Mouse (Mus musculus) midbrain, embryonic 13.5 days (tissue): ENCODE results near the gene Nrtn. TPM values are rescaled to one million over a fixed set of nuclear protein-coding genes. Genes with fewer than 3 reads are reported as not detected.

Source experiments
- ATAC-seq: fragments of 200-750 bp; cut with Nextera tagmentation; 2 replicates; pipeline ENCODE4 v1.8.0; 2017; ENCODE audit warnings: mild to moderate bottlenecking, moderate TSS enrichment, moderate library complexity
- H3K27ac ChIP-seq: fragments of 300-500 bp; sonication (generic); 2 replicates; pipeline ENCODE4 v1.5.1; 2015; ENCODE audit warnings: inconsistent platforms, mild to moderate bottlenecking, moderate library complexity
- H3K27me3 ChIP-seq: fragments of 300-500 bp; sonication (generic); 2 replicates; pipeline ENCODE4 v1.6.1; 2015; ENCODE audit warnings: mild to moderate bottlenecking, inconsistent platforms
- H3K36me3 ChIP-seq: fragments of 300-500 bp; sonication (generic); 2 replicates; pipeline ENCODE4 v1.6.1; 2015; ENCODE audit warnings: mild to moderate bottlenecking, inconsistent platforms
- H3K4me1 ChIP-seq: fragments of 300-500 bp; sonication (generic); replicated peaks from 2 replicates; pipeline ENCODE4 v1.6.1; 2015; ENCODE audit warnings: inconsistent platforms
- H3K4me2 ChIP-seq: fragments of 300-500 bp; sonication (generic); replicated peaks from 2 replicates; pipeline ENCODE4 v1.6.1; 2015; ENCODE audit warnings: moderate library complexity, mild to moderate bottlenecking, inconsistent platforms
- H3K4me3 ChIP-seq: fragments of 300-500 bp; sonication (generic); replicated peaks from 2 replicates; pipeline ENCODE4 v1.5.1; 2015; ENCODE audit warnings: mild to moderate bottlenecking, inconsistent platforms
- H3K9ac ChIP-seq: fragments of 300-500 bp; sonication (generic); replicated peaks from 2 replicates; pipeline ENCODE4 v1.6.1; 2015; ENCODE audit warnings: mild to moderate bottlenecking, inconsistent platforms
- H3K9me3 ChIP-seq: fragments of 300-500 bp; sonication (generic); 2 replicates; pipeline ENCODE4 v1.6.1; 2016; ENCODE audit warnings: mild to moderate bottlenecking, inconsistent platforms
- WGBS: fragments of 180-500 bp; shearing (Covaris S2); methylation state at CpG from one replicate; pipeline ENCODE4 v1.1.7; 2015; 5-methylcytosine and 5-hydroxymethylcytosine counted together
- polyA plus RNA-seq: library from polyadenylated mRNA; unstranded; fragments of >200 nt; fragmentation: Nextera tagmentation; extraction: Ambion mirVana; gene quantifications from 2 replicates; pipeline ENCODE4 v1.2.1, GENCODE M21; 2015

The Nrtn gene
- polyA plus RNA-seq, 1 experiment from 2014 or later: 4.0 TPM

DNA sequence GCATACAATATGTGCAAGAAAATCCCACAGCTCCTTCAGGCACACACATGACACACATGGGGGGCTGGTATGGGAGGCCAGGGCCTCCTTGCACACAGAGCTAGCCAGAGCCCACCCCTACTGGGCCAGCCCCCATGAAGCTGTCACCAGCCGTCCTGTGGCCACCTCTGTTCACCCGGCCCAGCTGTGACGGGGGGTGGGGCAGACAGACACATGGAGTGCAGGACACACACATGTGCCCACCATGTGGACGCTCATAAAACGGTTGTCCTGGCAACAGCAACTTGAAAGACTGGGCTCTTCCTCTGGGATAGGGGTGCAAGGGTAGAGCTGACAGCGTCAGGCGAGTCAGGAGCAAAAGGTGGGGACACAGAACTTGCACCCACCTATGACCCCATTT is 1.9 kb upstream of the Nrtn start:
- H3K4me3 ChIP-seq: no peak overlapping the region
- peaks cover 36% of the 10 kb centered on the region for H3K4me1 ChIP-seq
- no peaks in the 10 kb centered on the region; the same call in 1 of the 2 replicates for H3K9me3 ChIP-seq
- no peak overlapping the region for H3K9ac ChIP-seq
- no peak for ATAC-seq
- peaks cover 72% of the 10 kb centered on the region for H3K27me3 ChIP-seq
- 58% methylated on average over 7 of the region's 7 CpGs for WGBS
- no peak overlapping the region for H3K27ac ChIP-seq
- no peaks in the 10 kb centered on the region for H3K36me3 ChIP-seq
- no peak overlapping the region for H3K4me2 ChIP-seq

DNA sequence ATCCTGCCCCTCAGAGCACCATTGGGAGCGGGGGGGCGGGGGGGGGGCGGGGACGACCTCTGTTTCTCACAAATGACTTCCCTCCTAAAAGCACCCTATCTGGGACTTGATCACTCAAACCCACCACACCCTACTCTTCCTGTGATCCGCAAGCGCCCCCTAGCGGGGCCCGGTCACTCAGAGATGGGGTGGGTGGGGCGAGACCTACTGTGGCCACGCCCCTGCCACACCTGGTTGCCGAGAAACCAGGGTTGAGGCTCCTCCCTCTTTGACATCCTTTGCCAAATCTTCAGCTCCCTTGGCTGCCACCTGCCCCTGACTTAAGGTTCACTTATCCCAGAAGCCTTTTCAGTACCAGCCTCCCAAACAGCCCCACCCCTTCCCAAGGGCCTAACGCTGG is 802 bp upstream of the Nrtn start:
- 6% methylated on average over 12 of the region's 12 CpGs for WGBS
- Histone ChIP-seq H3K4me3 (no peak overlapping the region; the same call in 1 of the 2 replicates), H3K4me2 (peak overlapping the region; percentile 73; the same call in 1 of the 2 replicates), H3K27me3 (peaks cover 84% of the 10 kb centered on the region), H3K9me3 (no peaks in the 10 kb centered on the region; the same call in 1 of the 2 replicates), H3K27ac (no peak overlapping the region), H3K9ac (no peak overlapping the region), H3K4me1 (peaks cover 29% of the 10 kb centered on the region), H3K36me3 (no peaks in the 10 kb centered on the region)
- no peak for ATAC-seq

DNA sequence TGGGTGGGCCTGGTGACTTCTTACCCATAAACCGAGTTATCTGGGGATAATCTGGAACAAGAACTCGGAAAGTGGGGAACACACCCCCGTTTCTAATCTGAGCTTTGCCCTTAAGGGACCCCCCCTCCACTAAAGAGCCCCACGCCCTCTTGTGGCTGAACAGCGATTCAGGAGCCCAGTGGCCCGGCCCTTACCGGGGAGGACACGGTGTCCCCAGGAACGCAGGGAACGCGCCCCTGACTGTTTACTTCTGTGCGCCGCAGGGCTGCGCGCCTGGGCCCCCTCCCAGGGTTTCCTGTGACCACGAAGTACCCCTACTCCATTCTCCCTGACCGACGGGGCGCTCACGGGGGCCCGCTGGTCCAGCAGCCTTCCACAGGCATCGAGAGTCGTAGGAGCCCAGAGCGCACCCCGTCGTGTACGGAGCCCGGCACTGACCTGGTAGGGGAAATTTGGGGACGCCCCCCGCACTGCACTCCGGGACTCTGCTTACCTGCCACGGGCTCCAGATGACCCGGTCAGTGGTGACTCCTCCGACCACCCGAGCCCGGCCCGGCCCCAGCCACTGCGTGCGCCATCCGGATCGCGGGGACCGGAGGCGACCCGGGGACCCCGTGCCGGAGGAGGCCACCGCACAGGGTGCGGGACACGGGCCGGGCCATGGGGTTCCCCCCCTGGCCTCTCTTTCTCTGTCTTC is 479 bp downstream of the Nrtn start:
- Histone ChIP-seq H3K36me3 (no peaks in the 10 kb centered on the region), H3K4me1 (peaks cover 18% of the 10 kb centered on the region), H3K27me3 (peaks cover 96% of the 10 kb centered on the region), H3K4me3 (peak overlapping the region; percentile 45), H3K9ac (peak overlapping the region; percentile 64), H3K4me2 (peak overlapping the region; percentile 73), H3K9me3 (no peaks in the 10 kb centered on the region; the same call in 1 of the 2 replicates), H3K27ac (no peak overlapping the region)
- 1% methylated on average over 51 of the region's 51 CpGs for WGBS
- ATAC-seq: peak; percentile 16

DNA sequence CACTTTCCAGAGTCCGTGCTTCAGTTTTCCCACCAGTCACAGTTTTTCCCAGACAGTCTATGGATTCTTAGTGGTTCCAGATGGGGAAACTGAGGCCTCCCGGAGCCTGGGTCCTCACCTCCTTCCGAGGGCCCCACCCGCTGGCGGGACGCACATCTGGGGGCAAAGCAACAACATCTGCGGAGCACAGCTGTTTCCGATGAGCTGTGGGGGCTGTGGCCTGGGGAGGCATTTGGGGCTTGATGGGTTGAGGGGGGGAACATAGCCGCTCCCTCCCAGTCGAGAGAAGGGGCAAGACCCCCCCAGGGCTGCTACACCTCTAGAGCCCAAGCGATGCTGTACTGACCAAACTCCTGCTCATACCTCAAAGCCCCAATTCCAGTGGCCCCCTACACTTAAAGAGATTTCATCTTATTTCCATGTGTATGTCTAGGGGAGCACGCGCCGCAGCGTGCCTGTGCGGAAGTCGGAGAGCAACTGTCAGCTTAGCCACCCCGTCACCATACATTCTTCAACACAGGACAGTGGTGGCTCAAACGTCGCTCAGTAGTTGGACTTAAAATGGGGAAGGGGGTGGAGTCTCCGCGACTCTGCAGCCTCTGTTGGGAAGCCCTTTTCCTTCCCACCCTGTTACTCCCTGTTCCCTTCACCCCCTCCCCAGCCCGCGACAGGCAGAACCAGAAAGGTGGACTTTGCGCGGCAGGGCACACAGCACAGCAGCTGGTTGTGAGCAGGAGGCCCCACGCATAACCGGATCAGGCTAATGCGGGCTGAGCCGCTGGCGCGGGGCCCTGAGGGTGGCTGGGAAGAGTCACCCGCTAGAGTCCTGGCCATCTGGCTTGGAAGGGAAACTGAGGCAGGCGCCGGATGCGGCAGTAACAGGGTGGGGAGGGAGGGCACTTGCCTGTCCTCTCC is 2.8 kb downstream of the Nrtn start:
- Histone ChIP-seq H3K4me3 (no peak overlapping the region), H3K9me3 (no peaks in the 10 kb centered on the region; the same call in 1 of the 2 replicates), H3K27me3 (peaks cover 97% of the 10 kb centered on the region), H3K4me2 (no peak overlapping the region), H3K36me3 (no peaks in the 10 kb centered on the region), H3K4me1 (peaks cover 14% of the 10 kb centered on the region), H3K27ac (no peak overlapping the region), H3K9ac (no peak overlapping the region)
- WGBS: 18% methylated on average over 36 of the region's 36 CpGs
- ATAC-seq: no peak

DNA sequence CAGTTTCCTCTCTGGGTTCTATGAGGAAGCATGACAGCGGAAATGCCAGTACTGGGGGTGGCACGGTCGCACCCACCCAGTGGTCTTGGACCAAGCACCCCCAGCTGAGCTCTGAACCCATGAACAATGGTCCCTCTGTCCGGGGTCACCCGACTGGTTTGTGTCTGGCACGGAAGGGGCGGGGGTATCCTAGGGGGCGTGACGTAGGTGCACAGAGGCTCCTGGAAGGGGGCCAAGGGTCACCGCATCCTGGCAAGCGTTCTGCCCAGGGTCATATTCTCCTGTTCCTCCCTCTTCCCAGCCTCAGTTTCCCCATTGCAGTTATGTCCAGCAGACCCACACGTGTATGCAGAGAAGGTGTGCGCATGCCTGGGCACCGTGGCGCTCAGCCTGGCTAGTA is 3.9 kb downstream of the Nrtn start:
- peaks cover 91% of the 10 kb centered on the region for H3K27me3 ChIP-seq
- H3K36me3 ChIP-seq: no peaks in the 10 kb centered on the region
- H3K4me1 ChIP-seq: peaks cover 14% of the 10 kb centered on the region
- H3K4me3 ChIP-seq: no peak overlapping the region
- H3K27ac ChIP-seq: no peak overlapping the region
- no peak overlapping the region for H3K4me2 ChIP-seq
- WGBS: 28% methylated on average over 15 of the region's 15 CpGs
- ATAC-seq: no peak
- H3K9me3 ChIP-seq: no peaks in the 10 kb centered on the region; the same call in 1 of the 2 replicates
- H3K9ac ChIP-seq: no peak overlapping the region

DNA sequence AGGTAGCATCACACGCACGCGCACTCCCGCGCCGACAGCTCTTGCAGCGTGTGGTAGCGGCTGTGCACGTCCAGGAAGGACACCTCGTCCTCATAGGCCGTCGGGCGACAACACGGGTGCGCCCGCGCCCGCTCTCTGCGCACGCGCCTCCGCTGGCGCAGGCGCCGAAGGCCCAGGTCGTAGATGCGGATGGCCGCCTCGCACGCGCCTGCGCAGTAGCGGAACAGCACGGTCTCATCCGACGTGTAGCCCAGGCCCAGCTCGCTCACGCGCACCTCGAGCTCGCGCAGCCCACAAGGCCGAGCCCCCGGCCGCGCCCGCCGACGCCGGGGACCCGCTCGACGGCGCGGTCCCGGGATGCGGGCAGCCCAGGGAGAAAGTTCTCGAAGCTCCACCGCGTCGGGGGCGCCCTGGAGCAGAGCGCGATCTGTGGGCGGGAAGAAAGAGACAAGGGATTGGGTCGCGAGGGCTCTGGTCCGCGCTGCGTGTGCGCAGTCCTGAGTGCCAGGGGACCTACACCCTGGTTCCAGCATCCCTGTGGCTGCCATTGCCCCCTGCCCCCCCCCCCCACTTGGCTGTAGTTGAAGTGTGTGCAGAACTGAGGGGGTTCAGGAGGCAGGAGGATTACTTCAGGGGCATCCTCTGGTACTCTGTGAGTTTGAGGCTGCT is 5.8 kb downstream of the Nrtn start:
- Histone ChIP-seq H3K9me3 (no peaks in the 10 kb centered on the region), H3K27ac (no peak overlapping the region), H3K36me3 (no peaks in the 10 kb centered on the region), H3K9ac (no peak overlapping the region), H3K27me3 (peaks cover 72% of the 10 kb centered on the region), H3K4me1 (peaks cover under 1% of the 10 kb centered on the region; the same call in 1 of the 2 replicates), H3K4me2 (peak overlapping the region; percentile 46), H3K4me3 (peak overlapping the region; percentile 28)
- WGBS: 23% methylated on average over 71 of the region's 71 CpGs
- peak; percentile 82 for ATAC-seq

DNA sequence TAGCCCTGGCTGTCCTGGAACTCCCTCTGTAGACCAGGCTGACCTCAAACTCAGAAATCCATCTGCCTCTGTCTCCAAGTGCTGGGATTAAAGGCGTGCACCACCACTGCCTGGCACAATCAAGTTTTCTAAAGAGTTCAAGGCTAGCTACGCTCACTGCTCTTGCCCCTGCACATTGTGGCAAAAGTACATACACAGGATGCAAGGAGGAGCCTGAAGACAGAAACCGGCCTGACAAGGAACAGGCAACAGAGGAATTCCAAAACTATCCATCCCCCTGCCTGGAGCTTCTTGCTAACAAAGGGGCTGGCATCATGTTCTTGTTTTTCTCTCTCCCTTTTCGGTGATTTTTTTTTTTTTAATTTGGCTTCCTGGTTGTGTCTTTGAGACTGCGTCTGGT is 13.2 kb downstream of the Nrtn start:
- H3K27ac ChIP-seq: no peak overlapping the region
- H3K4me1 ChIP-seq: no peaks in the 10 kb centered on the region
- H3K9ac ChIP-seq: no peak overlapping the region
- H3K9me3 ChIP-seq: no peaks in the 10 kb centered on the region
- no peak overlapping the region for H3K4me2 ChIP-seq
- WGBS: 64% methylated on average over 5 of the region's 5 CpGs
- ATAC-seq: no peak
- H3K27me3 ChIP-seq: peaks cover 3% of the 10 kb centered on the region; the same call in 1 of the 2 replicates
- no peaks in the 10 kb centered on the region for H3K36me3 ChIP-seq
- no peak overlapping the region for H3K4me3 ChIP-seq

DNA sequence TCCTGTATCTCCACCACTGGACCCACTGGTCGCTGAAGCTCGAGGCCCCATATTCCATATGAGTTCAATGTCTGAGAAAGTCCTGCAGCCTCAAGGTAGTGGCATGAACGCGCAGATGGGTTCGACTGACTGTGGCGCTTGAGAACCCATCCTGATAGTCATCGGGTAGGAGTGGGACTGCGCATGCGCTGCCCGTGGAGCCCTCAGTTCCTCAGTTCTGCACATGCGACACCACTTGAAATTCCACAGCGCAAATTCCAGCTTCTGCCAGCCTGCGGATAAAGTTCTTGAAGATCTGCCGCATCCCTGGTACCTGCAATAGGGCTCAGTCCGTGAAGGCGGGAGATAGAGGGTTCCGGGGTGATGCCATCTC is 16.6 kb downstream of the Nrtn start:
- Histone ChIP-seq H3K4me1 (no peaks in the 10 kb centered on the region), H3K4me3 (no peak overlapping the region), H3K27ac (no peak overlapping the region), H3K27me3 (no peaks in the 10 kb centered on the region), H3K9ac (no peak overlapping the region), H3K9me3 (no peaks in the 10 kb centered on the region), H3K36me3 (no peaks in the 10 kb centered on the region), H3K4me2 (no peak overlapping the region)
- ATAC-seq: no peak
- 81% methylated on average over 17 of the region's 17 CpGs for WGBS

DNA sequence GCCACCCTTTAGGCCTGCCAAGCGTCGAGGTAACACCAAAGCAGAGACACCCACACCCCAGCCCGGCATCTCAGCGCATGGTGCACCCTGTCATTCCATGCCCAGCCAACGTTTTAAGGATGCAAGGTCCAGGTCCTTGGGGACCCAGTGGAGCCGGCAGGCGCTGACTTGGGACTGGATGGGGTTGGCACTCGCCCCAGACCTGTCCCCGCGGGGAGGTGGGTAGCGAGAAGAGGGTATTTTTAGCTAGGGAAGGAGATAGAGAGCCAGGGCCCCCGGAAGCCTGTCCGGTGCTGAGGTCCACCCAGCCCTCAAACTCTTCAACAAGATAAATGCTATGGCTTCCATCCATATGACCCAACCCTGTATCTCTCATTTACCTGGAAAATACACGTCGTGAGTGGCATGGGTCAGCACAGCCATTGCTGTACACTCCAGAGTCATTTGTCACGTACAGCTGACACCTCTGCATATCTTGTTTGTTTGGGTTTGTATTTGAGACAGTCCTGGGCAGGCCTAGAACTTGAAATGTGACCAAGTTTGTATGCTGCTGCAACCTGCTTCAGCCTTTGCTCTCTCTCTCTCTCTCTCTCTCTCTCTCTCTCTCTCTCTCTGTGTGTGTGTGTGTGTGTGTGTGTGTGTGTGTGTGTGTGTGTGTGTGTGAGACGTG is 17.1 kb downstream of the Nrtn start:
- Histone ChIP-seq H3K36me3 (no peaks in the 10 kb centered on the region), H3K4me1 (no peaks in the 10 kb centered on the region), H3K4me2 (no peak overlapping the region), H3K9ac (no peak overlapping the region), H3K27me3 (no peaks in the 10 kb centered on the region), H3K4me3 (no peak overlapping the region), H3K27ac (no peak overlapping the region), H3K9me3 (no peaks in the 10 kb centered on the region)
- ATAC-seq: no peak
- WGBS: 86% methylated on average over 17 of the region's 17 CpGs

DNA sequence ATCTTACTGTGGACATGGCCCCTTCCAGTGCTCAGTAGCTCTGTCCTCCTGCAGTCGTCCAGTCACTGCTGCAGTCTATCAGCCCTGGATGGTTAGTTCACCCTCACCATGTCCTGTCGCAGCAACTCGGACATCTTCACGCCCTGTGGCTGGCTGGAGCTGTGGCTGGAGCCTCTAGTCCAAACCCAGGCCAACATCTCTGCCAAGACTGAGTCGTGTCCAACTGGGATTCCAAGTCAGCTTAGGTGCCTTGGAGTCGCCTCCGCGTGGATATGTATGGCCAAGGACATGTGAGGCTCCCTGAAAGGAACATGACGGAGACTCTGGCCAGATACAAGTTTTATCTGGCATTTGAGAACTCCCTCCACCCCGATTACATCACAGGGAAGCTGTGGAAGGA is 19.1 kb downstream of the Nrtn start:
- Histone ChIP-seq H3K9ac (no peak overlapping the region), H3K36me3 (no peaks in the 10 kb centered on the region), H3K4me1 (no peaks in the 10 kb centered on the region), H3K27ac (no peak overlapping the region), H3K27me3 (no peaks in the 10 kb centered on the region), H3K9me3 (no peaks in the 10 kb centered on the region), H3K4me2 (no peak overlapping the region), H3K4me3 (no peak overlapping the region)
- 83% methylated on average over 10 of the region's 10 CpGs for WGBS
- no peak for ATAC-seq

DNA sequence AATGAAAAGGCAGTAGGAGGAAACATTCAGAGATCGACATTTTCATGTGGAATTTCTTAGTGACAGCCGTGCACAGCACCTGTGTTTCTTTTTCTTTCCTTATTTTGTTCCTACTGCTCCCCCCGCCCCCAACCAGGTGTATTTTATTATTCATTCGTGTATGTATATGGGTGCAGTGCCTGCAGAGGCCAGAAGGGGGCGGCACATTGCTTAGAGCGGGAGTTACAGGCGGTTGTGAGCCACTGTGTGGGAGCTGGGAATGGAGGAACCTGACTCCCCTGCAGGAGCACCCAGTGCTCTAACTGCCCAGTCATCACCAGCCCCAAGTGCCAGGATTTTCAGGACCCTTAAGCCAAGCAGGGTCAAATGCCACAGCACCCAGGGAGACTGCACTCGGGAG is 20.8 kb downstream of the Nrtn start:
- Histone ChIP-seq H3K4me2 (no peak overlapping the region), H3K4me1 (no peaks in the 10 kb centered on the region), H3K9me3 (no peaks in the 10 kb centered on the region), H3K4me3 (no peak overlapping the region), H3K27ac (no peak overlapping the region), H3K27me3 (no peaks in the 10 kb centered on the region), H3K9ac (no peak overlapping the region), H3K36me3 (no peaks in the 10 kb centered on the region)
- ATAC-seq: no peak
- WGBS: 41% methylated on average over 8 of the region's 8 CpGs
